Mouse (Mus musculus) CH12.LX (cell line): ENCODE measurements at regions not wholly inside any gene's neighbourhood (a gene's known extent, or its start where the extent isn't known, plus 50 kb on each side); places are given as distances from the start of the nearest gene placed in this dataset.

Experiments used
- CHD1 ChIP-seq: IDR thresholded peaks from 2 replicates; pipeline ENCODE4 v1.6.1; 2012; ENCODE audit warnings: low read depth, low read length, improper control_type of control experiment, inconsistent platforms
- CTCF ChIP-seq, 2 experiments: IDR thresholded peaks in 1 of 2; conservative IDR thresholded peaks in 1 of 2; 2 replicates each; pipeline ENCODE4 v1.5.1; 2011 to 2012; ENCODE audit warnings: low read depth in 2 of 2, low read length in 2 of 2, improper control_type of control experiment in 1 of 2, inconsistent platforms in 1 of 2, mild to moderate bottlenecking in 1 of 2, moderate library complexity in 1 of 2
- HCFC1 ChIP-seq: IDR thresholded peaks from 2 replicates; pipeline ENCODE4 v1.6.1; 2012; ENCODE audit warnings: low read depth, mild to moderate bottlenecking, inconsistent platforms, low read length, improper control_type of control experiment
- POLR2AphosphoS2 ChIP-seq: IDR thresholded peaks from 2 replicates; pipeline ENCODE4 v1.6.1; 2011; ENCODE audit warnings: low read depth, low read length, improper control_type of control experiment
- ZC3H11A ChIP-seq: IDR thresholded peaks from 2 replicates; pipeline ENCODE4 v1.6.1; 2012; ENCODE audit warnings: low read depth, mild to moderate bottlenecking, inconsistent platforms, low read length, improper control_type of control experiment

DNA sequence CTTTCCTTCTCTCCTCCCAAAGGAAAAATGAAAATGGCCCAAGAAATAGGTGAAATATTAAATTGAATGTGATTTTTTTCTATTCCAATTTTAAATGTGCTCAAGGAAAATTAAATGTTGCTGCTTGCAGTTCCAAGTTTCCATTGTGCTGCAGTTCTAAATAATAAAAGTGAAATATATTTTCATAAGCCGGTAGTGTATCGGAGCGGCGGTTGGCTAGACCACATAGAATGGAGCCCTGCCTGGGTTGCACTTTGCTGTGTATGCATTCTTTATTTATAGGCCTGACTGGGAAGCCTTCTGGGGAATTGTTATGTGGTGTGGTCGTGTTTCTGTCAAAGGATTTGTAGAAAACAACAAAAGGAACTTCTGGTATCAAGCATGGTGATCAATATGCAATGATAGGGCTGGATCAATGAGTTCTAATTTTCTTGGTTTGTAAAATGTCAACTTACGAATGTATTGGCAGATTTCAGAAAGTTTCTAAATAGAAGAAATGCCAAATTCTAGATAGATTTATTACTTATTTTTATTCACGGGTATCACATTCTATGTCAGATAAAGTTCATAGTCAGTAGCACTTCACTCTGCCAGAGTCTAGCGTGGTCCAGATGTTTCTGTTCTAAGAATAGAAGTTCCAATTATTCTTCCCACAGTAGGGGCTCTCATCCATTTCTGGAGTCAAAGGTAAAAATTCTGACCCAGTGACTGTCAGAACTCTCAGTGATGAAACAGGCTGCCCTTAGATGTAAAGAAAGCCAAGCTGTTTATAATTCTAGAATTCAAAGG, 123.0 kb downstream of the Otol1 start:
- TF ChIP-seq CTCF (conservative IDR thresholded peaks at IDR 0.05 in 1 of 2, IDR thresholded peaks at IDR 0.05 in 1 of 2; ENCODE audit: low read depth in 2 of 2, low read length in 2 of 2): no peak
- TF ChIP-seq HCFC1: no peak
- no peak for TF ChIP-seq CHD1
- TF ChIP-seq ZC3H11A: no peak
- TF ChIP-seq POLR2AphosphoS2: no peak
